In the genomic region with DNA sequence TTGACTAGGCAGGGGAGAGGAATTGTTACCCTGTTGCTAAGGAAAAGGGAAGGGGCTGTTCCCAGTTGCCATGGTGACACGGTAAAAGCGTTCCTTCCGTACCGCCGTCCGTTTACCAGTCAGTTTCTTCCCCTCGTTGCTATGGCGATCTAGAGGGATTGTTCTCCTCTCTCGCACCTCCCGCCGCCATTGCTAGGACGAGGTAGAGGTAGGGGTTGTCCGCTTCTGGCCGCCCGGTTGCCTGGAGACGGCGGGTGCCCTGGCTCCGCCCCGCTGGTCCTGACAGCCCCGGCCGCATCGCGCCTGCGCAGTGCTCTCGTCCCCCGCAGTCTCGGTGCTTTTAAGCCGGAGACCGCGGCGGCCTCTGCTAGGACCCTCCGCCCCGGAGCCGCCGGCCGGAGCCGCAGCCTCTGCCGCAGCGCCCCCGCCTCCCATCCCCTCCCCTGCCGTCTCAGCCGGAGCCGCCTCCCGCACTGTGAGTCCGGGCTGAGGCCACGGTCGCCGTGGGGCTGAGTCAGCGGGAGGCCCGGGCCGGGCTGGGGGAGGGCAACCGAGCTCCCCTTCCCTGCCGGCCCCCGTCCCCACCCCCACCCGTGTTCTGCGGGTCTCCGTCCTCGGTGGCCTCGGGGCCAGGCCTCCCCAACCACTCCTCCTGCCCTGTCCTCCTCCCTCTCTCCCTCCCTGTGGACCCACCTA, we compare ENCODE assay signal across 8 mouse cellular contexts. TPM values are rescaled to one million over a fixed set of nuclear protein-coding genes. Genes with fewer than 3 reads are reported as not detected.
DNase-seq lines count a peak whose midpoint lies in the region; ATAC-seq and TF ChIP-seq lines count a peak whose summit lies in the region.

A gene (plus strand): TSS at position 218 of the 696 bp plus-strand sequence.

- peak within 1 kb of the TSS; percentile 68 for H3K4me2 ChIP-seq in forebrain, embryonic 14.5 days (ENCODE audit: low read length)
- peak within 1 kb of the TSS; percentile 81 for H3K4me2 ChIP-seq in liver, embryonic 15.5 days
- peak within 1 kb of the TSS; percentile 75 for H3K4me2 ChIP-seq in neural tube, embryonic 11.5 days (ENCODE audit: low read depth)
- peak within 1 kb of the TSS; percentile 79 for H3K4me2 ChIP-seq in stomach, embryonic 16.5 days (ENCODE audit: low read depth, low read length)

- no peaks in the 10 kb centered on the region for H3K9me3 ChIP-seq in ES-Bruce4 (replicated peaks; ENCODE audit: control insufficient read depth, insufficient read depth, low read length, poor library complexity, severe bottlenecking)
- H3K9me3 ChIP-seq in forebrain, embryonic 14.5 days (replicated peaks; ENCODE audit: control insufficient read depth, low read length): no peaks in the 10 kb centered on the region
- H3K9me3 ChIP-seq in liver, embryonic 15.5 days (replicated peaks): no peaks in the 10 kb centered on the region
- no peaks in the 10 kb centered on the region for H3K9me3 ChIP-seq in neural tube, embryonic 11.5 days (ENCODE audit: control insufficient read depth, low read length)
- H3K9me3 ChIP-seq in stomach, embryonic 16.5 days (replicated peaks; ENCODE audit: control insufficient read depth, low read length): no peaks in the 10 kb centered on the region

- peak within 1 kb of the TSS; percentile 56 for H3K4me3 ChIP-seq in ES-Bruce4 (ENCODE audit: low read depth, low read length)
- H3K4me3 ChIP-seq in forebrain, embryonic 14.5 days (ENCODE audit: low read depth, low read length): peak within 1 kb of the TSS; percentile 84
- peak within 1 kb of the TSS; percentile 63 for H3K4me3 ChIP-seq in liver, embryonic 15.5 days (replicated peaks)
- H3K4me3 ChIP-seq in neural tube, embryonic 11.5 days (ENCODE audit: low read depth, low read length): peak within 1 kb of the TSS; percentile 89
- peak within 1 kb of the TSS; percentile 82 for H3K4me3 ChIP-seq in stomach, embryonic 16.5 days (replicated peaks; ENCODE audit: low read length)

- DNase-seq in cerebellum, adult 11 months: peak; percentile 93
- peak; percentile 97 for DNase-seq in forebrain, embryonic 14.5 days (ENCODE audit: low spot score)
- peak; percentile 94 for DNase-seq in heart, postnatal 10 days
- DNase-seq in kidney, postnatal 4 days: peak; percentile 94 to 96
- peak; percentile 97 for DNase-seq in neural tube, embryonic 11.5 days (ENCODE audit: low spot score)

- no peaks in the 10 kb centered on the region for H3K36me3 ChIP-seq in ES-Bruce4 (ENCODE audit: control insufficient read depth, insufficient read depth, low read length, poor library complexity, severe bottlenecking)
- no peaks in the 10 kb centered on the region for H3K36me3 ChIP-seq in forebrain, embryonic 14.5 days (ENCODE audit: control insufficient read depth, insufficient read depth, low read length)
- no peaks in the 10 kb centered on the region for H3K36me3 ChIP-seq in liver, embryonic 15.5 days (replicated peaks)
- no peaks in the 10 kb centered on the region for H3K36me3 ChIP-seq in neural tube, embryonic 11.5 days (ENCODE audit: control insufficient read depth, insufficient read depth, low read length)
- H3K36me3 ChIP-seq in stomach, embryonic 16.5 days (ENCODE audit: control insufficient read depth, insufficient read depth, low read length): no peaks in the 10 kb centered on the region

- peak within 1 kb of the TSS; percentile 54 for H3K9ac ChIP-seq in ES-Bruce4 (ENCODE audit: low read depth, poor library complexity, severe bottlenecking)
- H3K9ac ChIP-seq in forebrain, embryonic 14.5 days (ENCODE audit: low read length): peak within 1 kb of the TSS; percentile 92
- H3K9ac ChIP-seq in liver, embryonic 15.5 days: peak within 1 kb of the TSS; percentile 46; the same call in 1 of the 2 replicates
- H3K9ac ChIP-seq in neural tube, embryonic 11.5 days (ENCODE audit: low read length): peak within 1 kb of the TSS; percentile 84
- H3K9ac ChIP-seq in stomach, embryonic 16.5 days (ENCODE audit: low read length): peak within 1 kb of the TSS; percentile 86

- no peaks in the 10 kb centered on the region for H3K4me1 ChIP-seq in ES-Bruce4 (ENCODE audit: control insufficient read depth, insufficient read depth, low read length)
- peaks cover 21% of the 10 kb centered on the region for H3K4me1 ChIP-seq in forebrain, embryonic 14.5 days (ENCODE audit: control insufficient read depth, insufficient read depth, low read length)
- H3K4me1 ChIP-seq in liver, embryonic 15.5 days (replicated peaks): peaks cover 13% of the 10 kb centered on the region
- peaks cover 8% of the 10 kb centered on the region for H3K4me1 ChIP-seq in neural tube, embryonic 11.5 days (ENCODE audit: control insufficient read depth, insufficient read depth, low read length)
- peaks cover 14% of the 10 kb centered on the region for H3K4me1 ChIP-seq in stomach, embryonic 16.5 days (ENCODE audit: control insufficient read depth, insufficient read depth, low read length)

- H3K27ac ChIP-seq in ES-Bruce4 (ENCODE audit: insufficient read depth, low read length): no peak within 1 kb of the TSS
- peak within 1 kb of the TSS; percentile 82 for H3K27ac ChIP-seq in forebrain, embryonic 14.5 days (ENCODE audit: low read depth, low read length)
- H3K27ac ChIP-seq in liver, embryonic 15.5 days (replicated peaks): no peak within 1 kb of the TSS
- H3K27ac ChIP-seq in neural tube, embryonic 11.5 days (ENCODE audit: low read depth, low read length): peak within 1 kb of the TSS; percentile 78
- no peak within 1 kb of the TSS for H3K27ac ChIP-seq in stomach, embryonic 16.5 days (ENCODE audit: low read length)

- no peaks in the 10 kb centered on the region for H3K27me3 ChIP-seq in ES-Bruce4 (ENCODE audit: control insufficient read depth, insufficient read depth, low read length, poor library complexity, severe bottlenecking)
- no peaks in the 10 kb centered on the region for H3K27me3 ChIP-seq in forebrain, embryonic 14.5 days (replicated peaks; ENCODE audit: control insufficient read depth, insufficient read depth, low read length)
- H3K27me3 ChIP-seq in liver, embryonic 15.5 days: peaks cover 71% of the 10 kb centered on the region
- H3K27me3 ChIP-seq in neural tube, embryonic 11.5 days (ENCODE audit: control insufficient read depth, insufficient read depth, low read length): no peaks in the 10 kb centered on the region
- H3K27me3 ChIP-seq in stomach, embryonic 16.5 days (ENCODE audit: control insufficient read depth, insufficient read depth, low read length): no peaks in the 10 kb centered on the region

- intact Hi-C loops in heart, postnatal 10 days (cut with DNase I): no loop called here

- TF ChIP-seq CTCF in ES-Bruce4 (IDR thresholded peaks at IDR 0.05; ENCODE audit: low read depth, low read length): no peak

- under 1% methylated on average over 53 of the region's 59 CpGs for WGBS in forebrain, embryonic 14.5 days
- under 1% methylated on average over 58 of the region's 59 CpGs for WGBS in liver, embryonic 15.5 days (ENCODE audit: insufficient replicate concordance)
- under 1% methylated on average over 50 of the region's 59 CpGs for WGBS in neural tube, embryonic 11.5 days
- under 1% methylated on average over 56 of the region's 59 CpGs for WGBS in stomach, embryonic 16.5 days

- no peak for TF ChIP-seq POLR2A in ES-Bruce4 (IDR thresholded peaks at IDR 0.05; ENCODE audit: insufficient read depth, low read length)

- ATAC-seq in forebrain, embryonic 14.5 days: peak; percentile 98
- peak; percentile 63 for ATAC-seq in liver, embryonic 15.5 days (ENCODE audit: insufficient read depth)
- ATAC-seq in neural tube, embryonic 11.5 days (ENCODE audit: insufficient read depth, low FRiP score, low TSS enrichment): peak; percentile 95
- peak; percentile 94 for ATAC-seq in stomach, embryonic 16.5 days (ENCODE audit: insufficient read depth, low FRiP score)

- TF ChIP-seq EP300 in ES-Bruce4 (IDR thresholded peaks at IDR 0.05; ENCODE audit: insufficient read depth, low read depth, low read length): no peak

RNA-seq across cellular contexts. Expression of the gene that starts here (rescaled TPM):
- 12.8 and 15.6 TPM in 2 replicates for polyA plus RNA-seq in ES-Bruce4 (2011; ENCODE audit: insufficient read depth, insufficient read length, low read depth, missing spikeins)
- 66.1 and 93.3 TPM in 2 replicates for polyA plus RNA-seq in forebrain, embryonic 14.5 days (2014; fragmentation: Nextera tagmentation; extraction: Ambion mirVana)
- total RNA-seq in heart, postnatal 10 days (2021): 10 to 100 TPM; 24.8 to 26.5 TPM
- polyA plus RNA-seq in liver, embryonic 15.5 days (2015; fragmentation: Nextera tagmentation; extraction: Ambion mirVana): 2.9 and 3.2 TPM in 2 replicates
- 38.7 and 43.7 TPM in 2 replicates for polyA plus RNA-seq in neural tube, embryonic 11.5 days (2014; fragmentation: Nextera tagmentation; extraction: Ambion mirVana)
- 15.1 and 20.0 TPM in 2 replicates for polyA plus RNA-seq in stomach, embryonic 16.5 days (2015; fragmentation: Nextera tagmentation; extraction: Ambion mirVana)

Comparison
In these comparisons a context has a peak if more than half of its experiments do, and no peak if none do; other contexts are left out.
1. H3K27ac ChIP-seq: peak in forebrain, embryonic 14.5 days (single experiment) and neural tube, embryonic 11.5 days (single experiment); none in ES-Bruce4 (single experiment), liver, embryonic 15.5 days (single experiment) and stomach, embryonic 16.5 days (single experiment).
2. Peak in every context shown above with its lines, with median percentiles within 50 percentile points of each other: H3K4me3 ChIP-seq, H3K9ac ChIP-seq, DNase-seq, ATAC-seq and H3K4me2 ChIP-seq.